Mouse (Mus musculus) neural tube, embryonic 11.5 days (tissue): Measurements from ENCODE around the gene Grm4. TPM values are rescaled to one million over a fixed set of nuclear protein-coding genes. Genes with fewer than 3 reads are reported as not detected.

Source experiments
- ATAC-seq: fragments of 200-750 bp; cut with Nextera tagmentation; 2 replicates; pipeline ENCODE4 v1.8.0; 2017; ENCODE audit warnings: moderate number of reproducible peaks, mild to moderate bottlenecking, moderate TSS enrichment, moderate library complexity; ENCODE audit not compliant: insufficient read depth, low FRiP score, low TSS enrichment
- DNase-seq: peaks from one replicate; pipeline ENCODE4 v3.0.0-alpha.2; 2015; ENCODE audit warnings: low spot score
- H3K27ac ChIP-seq: fragments of 300-500 bp; sonication (generic); 2 replicates; pipeline ENCODE4 v1.5.1; 2014; ENCODE audit warnings: low read depth, mild to moderate bottlenecking, low read length
- H3K27me3 ChIP-seq: fragments of 300-500 bp; sonication (generic); 2 replicates; pipeline ENCODE4 v1.6.1; 2014; ENCODE audit warnings: mild to moderate bottlenecking, low read length, mixed read lengths; ENCODE audit not compliant: control insufficient read depth, insufficient read depth
- H3K36me3 ChIP-seq: fragments of 300-500 bp; sonication (generic); 2 replicates; pipeline ENCODE4 v1.6.1; 2014; ENCODE audit warnings: mild to moderate bottlenecking, low read length, moderate library complexity, mixed read lengths; ENCODE audit not compliant: control insufficient read depth, insufficient read depth
- H3K4me1 ChIP-seq: fragments of 300-500 bp; sonication (generic); 2 replicates; pipeline ENCODE4 v1.6.1; 2014; ENCODE audit warnings: low read length, mixed read lengths; ENCODE audit not compliant: control insufficient read depth, insufficient read depth
- H3K4me2 ChIP-seq: fragments of 300-500 bp; sonication (generic); 2 replicates; pipeline ENCODE4 v1.6.1; 2014; ENCODE audit warnings: low read depth, mild to moderate bottlenecking, moderate library complexity
- H3K4me3 ChIP-seq: fragments of 300-500 bp; sonication (generic); 2 replicates; pipeline ENCODE4 v1.5.1; 2014; ENCODE audit warnings: low read depth, low read length
- H3K9ac ChIP-seq: fragments of 300-500 bp; sonication (generic); 2 replicates; pipeline ENCODE4 v1.6.1; 2014; ENCODE audit warnings: mild to moderate bottlenecking, low read length
- H3K9me3 ChIP-seq: fragments of 300-500 bp; sonication (generic); 2 replicates; pipeline ENCODE4 v1.6.1; 2016; ENCODE audit warnings: low read length; ENCODE audit not compliant: control insufficient read depth
- WGBS: fragments of 180-500 bp; shearing (Covaris S2); extraction: QIAGEN DNeasy Blood & Tissue Kit; methylation state at CpG from one replicate; pipeline ENCODE4 v1.1.7; 2014; 5-methylcytosine and 5-hydroxymethylcytosine counted together
- polyA plus RNA-seq: library from polyadenylated mRNA; unstranded; fragments of >200 nt; fragmentation: Nextera tagmentation; extraction: Ambion mirVana; gene quantifications from 2 replicates; pipeline ENCODE4 v1.2.1, GENCODE M21; 2014

Grm4 gene
- polyA plus RNA-seq, 1 experiment from 2014 or later: 2.5 TPM

GRCm38 (mm10) chr17:27455012-27455784 lies 66.0 kb downstream of the Grm4 start:
- H3K27me3 ChIP-seq: no peaks in the 10 kb centered on the region
- WGBS: 84% methylated on average over 9 of the region's 9 CpGs
- no peak for ATAC-seq
- no peak overlapping the region for H3K4me3 ChIP-seq
- no peak overlapping the region for H3K4me2 ChIP-seq
- no peaks in the 10 kb centered on the region for H3K4me1 ChIP-seq
- no peaks in the 10 kb centered on the region for H3K9me3 ChIP-seq
- H3K36me3 ChIP-seq: no peaks in the 10 kb centered on the region
- no peak for DNase-seq
- no peak overlapping the region for H3K9ac ChIP-seq
- H3K27ac ChIP-seq: no peak overlapping the region

GRCm38 (mm10) chr17:27454396-27454795 lies 66.8 kb downstream of the Grm4 start:
- no peaks in the 10 kb centered on the region for H3K27me3 ChIP-seq
- H3K27ac ChIP-seq: no peak overlapping the region
- no peaks in the 10 kb centered on the region for H3K4me1 ChIP-seq
- no peak overlapping the region for H3K4me2 ChIP-seq
- H3K9ac ChIP-seq: no peak overlapping the region
- no peak overlapping the region for H3K4me3 ChIP-seq
- H3K36me3 ChIP-seq: no peaks in the 10 kb centered on the region
- DNase-seq (no peak), ATAC-seq (no peak)
- H3K9me3 ChIP-seq: no peaks in the 10 kb centered on the region
- 92% methylated on average over 11 of the region's 11 CpGs for WGBS

GRCm38 (mm10) chr17:27453045-27453444 lies 68.2 kb downstream of the Grm4 start:
- no peak overlapping the region for H3K27ac ChIP-seq
- WGBS: 89% methylated on average over 8 of the region's 8 CpGs

GRCm38 (mm10) chr17:27451787-27452186 lies 69.4 kb downstream of the Grm4 start:
- H3K4me3 ChIP-seq: no peak overlapping the region
- no peak for ATAC-seq
- H3K27ac ChIP-seq: no peak overlapping the region
- peak; percentile 31 for DNase-seq
- no peak overlapping the region for H3K4me2 ChIP-seq
- no peaks in the 10 kb centered on the region for H3K9me3 ChIP-seq
- no peak overlapping the region for H3K9ac ChIP-seq
- WGBS: 22% methylated on average over 9 of the region's 9 CpGs
- H3K27me3 ChIP-seq: no peaks in the 10 kb centered on the region
- no peaks in the 10 kb centered on the region for H3K4me1 ChIP-seq
- no peaks in the 10 kb centered on the region for H3K36me3 ChIP-seq

More at GRCm38 (mm10) chr17:27453045-27453444, 68.2 kb downstream of the Grm4 start:
- DNase-seq: no peak
- Histone ChIP-seq H3K4me3 (no peak overlapping the region), H3K4me1 (no peaks in the 10 kb centered on the region), H3K27me3 (no peaks in the 10 kb centered on the region), H3K36me3 (no peaks in the 10 kb centered on the region), H3K9ac (no peak overlapping the region), H3K4me2 (no peak overlapping the region), H3K9me3 (no peaks in the 10 kb centered on the region)
- ATAC-seq: no peak

GRCm38 (mm10) chr17:27451216-27451615 lies 70.0 kb downstream of the Grm4 start:
- DNase-seq (no peak), ATAC-seq (no peak)
- Histone ChIP-seq H3K4me1 (no peaks in the 10 kb centered on the region), H3K4me3 (no peak overlapping the region), H3K4me2 (no peak overlapping the region), H3K9me3 (no peaks in the 10 kb centered on the region), H3K27ac (no peak overlapping the region), H3K36me3 (no peaks in the 10 kb centered on the region), H3K9ac (no peak overlapping the region), H3K27me3 (no peaks in the 10 kb centered on the region)
- WGBS: 88% methylated on average over 14 of the region's 14 CpGs

GRCm38 (mm10) chr17:27449757-27450330 lies 71.4 kb downstream of the Grm4 start:
- Histone ChIP-seq H3K9ac (no peak overlapping the region), H3K4me2 (no peak overlapping the region), H3K36me3 (no peaks in the 10 kb centered on the region), H3K9me3 (no peaks in the 10 kb centered on the region), H3K27ac (no peak overlapping the region), H3K4me3 (no peak overlapping the region), H3K27me3 (no peaks in the 10 kb centered on the region), H3K4me1 (no peaks in the 10 kb centered on the region)
- ATAC-seq (no peak), DNase-seq (no peak)
- 90% methylated on average over 14 of the region's 14 CpGs for WGBS

- Histone ChIP-seq H3K9me3 (no peaks in the 10 kb centered on the region), H3K27ac (no peak overlapping the region), H3K4me1 (no peaks in the 10 kb centered on the region), H3K27me3 (no peaks in the 10 kb centered on the region), H3K4me2 (no peak overlapping the region), H3K36me3 (no peaks in the 10 kb centered on the region), H3K4me3 (no peak overlapping the region), H3K9ac (no peak overlapping the region)
- ATAC-seq (no peak), DNase-seq (no peak)
- 66% methylated on average over 6 of the region's 6 CpGs for WGBS
Observed at GRCm38 (mm10) chr17:27448749-27449148, 72.5 kb downstream of the Grm4 start.

GRCm38 (mm10) chr17:27445364-27446075 lies 75.7 kb downstream of the Grm4 start:
- Histone ChIP-seq H3K9me3 (no peaks in the 10 kb centered on the region), H3K27me3 (no peaks in the 10 kb centered on the region), H3K4me3 (no peak overlapping the region), H3K36me3 (no peaks in the 10 kb centered on the region), H3K4me1 (no peaks in the 10 kb centered on the region), H3K4me2 (no peak overlapping the region), H3K27ac (no peak overlapping the region; the same call in 1 of the 2 replicates), H3K9ac (no peak overlapping the region)
- WGBS: 61% methylated on average over 17 of the region's 17 CpGs
- no peak for ATAC-seq
- no peak for DNase-seq
